Mouse (Mus musculus) Muller cell, postnatal 12 days (primary cell): ENCODE results near the gene Wls.

Experiments used
- DNase-seq: peaks from one replicate; pipeline ENCODE4 v3.0.0-alpha.2; 2015; ENCODE audit errors: inconsistent ontology term

The Wls gene

GRCm38 (mm10) chr3:159917328-159918090 lies 78.0 kb downstream of the Wls start:
- peak; percentile 6 for DNase-seq
